Mouse (Mus musculus): Measurements from ENCODE around the gene Gm49388.

Gm49388 gene

GRCm38 (mm10) chr7:127785308-127785707 is at the start of gene Gm49388:
Gene Gm49388, plus strand, starts transcription at chr7:127785608.
- DNase-seq (ENCODE audit: low read depth, low spot score): no peak

DNA sequence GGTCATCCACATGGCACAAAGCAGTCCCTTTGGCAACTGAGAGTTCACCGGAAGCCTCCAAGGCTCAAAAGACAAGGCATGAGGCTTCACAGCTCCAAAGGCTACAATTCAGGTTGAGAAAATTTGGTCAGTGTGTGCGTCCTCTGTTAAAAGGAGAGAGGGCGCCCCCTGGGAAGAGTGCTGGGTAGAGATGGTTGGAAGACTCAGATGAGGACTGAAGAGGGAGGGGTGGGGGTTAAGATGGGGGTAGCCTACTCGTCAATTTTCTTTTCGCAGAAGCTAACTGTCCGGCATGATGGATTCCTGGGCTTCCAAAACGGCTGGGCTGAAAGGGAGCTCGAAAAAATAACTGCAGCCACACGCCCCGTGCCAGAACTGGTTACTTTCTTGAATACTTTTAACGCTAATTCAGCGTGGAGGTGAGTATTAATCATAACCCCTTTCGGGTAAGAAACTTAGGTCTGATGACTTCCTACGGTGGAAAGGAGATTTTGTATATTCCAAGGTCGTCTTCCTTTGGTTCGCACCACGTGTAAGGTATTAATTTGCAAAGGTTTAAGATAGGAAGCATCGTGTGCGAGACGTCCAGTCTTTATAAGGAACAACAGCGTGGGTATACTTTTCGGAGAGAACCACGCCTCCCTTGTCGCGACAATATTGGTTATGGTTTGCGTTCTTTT is 40.9 kb upstream of the Gm49388 start, which contains the start of gene Fbxl19:
Gene Fbxl19 (plus strand): TSS at position 178 of the 680 bp plus-strand sequence.
- DNase-seq (ENCODE audit: low read depth, low spot score): no peak

DNA sequence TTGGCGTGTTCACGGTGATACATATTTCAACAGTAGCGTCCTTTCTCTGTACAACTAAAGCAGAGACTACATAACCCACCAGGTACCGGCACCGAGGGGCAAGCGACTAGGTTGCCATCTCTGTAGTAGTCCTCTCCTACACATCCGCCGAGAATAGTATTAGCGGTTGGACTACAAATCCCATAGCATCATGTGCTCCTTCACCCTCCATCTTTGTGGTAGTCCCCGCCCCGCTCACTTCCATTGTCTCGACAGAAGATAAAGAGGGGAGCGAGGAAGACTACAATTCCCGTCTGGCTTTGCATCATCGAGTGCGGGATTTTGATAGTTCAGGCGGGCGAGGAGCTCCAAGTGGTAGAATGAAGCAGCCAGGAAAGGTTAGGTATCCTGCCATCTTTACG is 40.2 kb upstream of the Gm49388 start:
- DNase-seq (ENCODE audit: low read depth, low spot score): peak; percentile 95

DNA sequence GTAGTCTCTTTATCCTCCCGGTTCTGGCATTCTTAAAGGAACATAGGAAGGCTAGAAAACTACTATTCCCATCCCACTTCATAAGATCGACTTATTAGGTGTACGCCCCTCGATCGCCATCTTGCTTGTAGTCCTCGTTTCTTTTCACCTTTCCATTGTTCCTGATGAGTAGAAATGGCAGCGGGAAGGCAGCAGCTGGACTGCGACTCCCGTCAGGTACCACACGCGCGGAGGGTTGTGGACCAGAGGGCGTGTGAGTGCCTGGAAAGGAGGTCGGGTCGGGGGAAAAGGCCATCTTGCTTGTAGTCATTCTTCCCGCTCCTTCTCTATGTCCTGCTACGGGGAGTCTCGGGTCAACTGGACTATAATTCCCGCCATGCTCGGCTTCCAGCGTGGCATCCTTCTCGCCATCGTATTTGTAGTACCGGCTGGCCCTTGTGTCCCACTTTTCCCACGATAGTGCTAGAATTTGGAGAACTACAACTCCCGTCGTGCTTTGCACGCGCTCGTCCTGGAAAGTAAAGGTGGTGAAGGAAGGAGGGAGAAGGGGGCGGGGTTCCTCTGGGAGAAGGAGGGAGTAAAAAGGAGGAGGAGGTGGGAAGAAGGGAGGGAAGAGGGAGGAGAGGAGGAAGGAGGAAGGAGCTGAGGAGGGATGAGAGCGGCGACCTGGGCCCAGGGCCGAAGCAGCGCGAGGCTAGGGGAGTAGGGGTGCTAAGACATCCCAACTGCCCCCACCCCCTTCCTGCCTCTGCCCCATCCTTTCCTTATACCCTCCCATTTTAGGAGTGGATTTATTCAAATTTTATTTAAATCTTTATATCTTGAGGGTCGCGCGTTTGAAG is 39.5 kb upstream of the Gm49388 start:
- DNase-seq (ENCODE audit: low read depth, low spot score): peak; percentile 98

- DNase-seq (ENCODE audit: low read depth, low spot score): no peak
Measured at GRCm38 (mm10) chr7:127746494-127747491, 38.6 kb upstream of the Gm49388 start.

DNA sequence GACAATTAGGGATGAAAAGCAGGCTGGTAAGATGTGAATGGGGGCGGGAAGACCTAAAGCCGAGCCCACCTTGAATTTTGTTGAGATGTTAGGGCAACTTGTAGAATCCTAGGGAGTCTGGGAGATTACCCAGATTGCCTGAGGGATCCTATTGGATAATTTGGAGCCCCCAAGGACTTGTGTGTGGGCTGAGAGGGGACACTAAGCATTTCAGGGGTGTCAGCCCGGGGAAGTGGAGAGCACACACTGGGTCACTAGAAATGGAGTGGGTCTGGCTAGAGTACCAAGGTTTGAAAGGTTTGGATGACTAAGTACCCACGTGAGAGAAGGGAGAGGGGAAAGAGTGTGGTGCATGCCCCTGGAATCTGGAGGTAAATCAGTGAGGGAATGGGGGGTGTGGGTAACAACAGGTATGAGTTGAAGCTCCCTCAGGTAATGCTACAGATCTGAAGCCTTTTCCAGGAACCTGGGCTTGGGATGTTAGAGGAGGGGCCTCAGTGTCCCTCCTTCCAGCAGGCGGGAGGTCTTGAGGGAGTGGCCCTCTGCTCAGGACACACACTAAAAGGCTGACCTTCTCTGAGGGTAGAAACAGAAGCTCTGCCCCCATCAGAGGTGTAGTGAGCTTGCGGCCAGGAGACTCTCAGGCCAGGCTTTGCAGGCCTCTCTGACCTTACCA is 37.7 kb upstream of the Gm49388 start:
- no peak for DNase-seq (ENCODE audit: low read depth, low spot score)

DNA sequence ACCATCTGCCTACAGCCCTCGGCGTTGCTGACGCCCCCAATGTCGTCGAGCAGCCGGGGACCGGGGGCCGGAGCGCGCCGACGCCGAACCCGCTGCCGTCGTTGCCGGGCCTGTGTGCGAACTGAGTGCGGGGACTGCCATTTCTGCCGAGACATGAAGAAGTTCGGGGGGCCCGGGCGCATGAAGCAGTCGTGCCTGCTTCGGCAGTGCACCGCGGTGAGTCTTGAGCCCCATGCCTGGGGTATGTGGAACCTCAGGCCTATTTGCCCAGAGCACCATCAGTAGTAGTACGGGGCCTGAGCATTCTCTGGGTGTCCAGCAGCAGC is 37.2 kb upstream of the Gm49388 start:
- DNase-seq (ENCODE audit: low read depth, low spot score): no peak

- DNase-seq (ENCODE audit: low read depth, low spot score): peak; percentile 70
Measured at GRCm38 (mm10) chr7:127750131-127751127, 35.0 kb upstream of the Gm49388 start.

DNA sequence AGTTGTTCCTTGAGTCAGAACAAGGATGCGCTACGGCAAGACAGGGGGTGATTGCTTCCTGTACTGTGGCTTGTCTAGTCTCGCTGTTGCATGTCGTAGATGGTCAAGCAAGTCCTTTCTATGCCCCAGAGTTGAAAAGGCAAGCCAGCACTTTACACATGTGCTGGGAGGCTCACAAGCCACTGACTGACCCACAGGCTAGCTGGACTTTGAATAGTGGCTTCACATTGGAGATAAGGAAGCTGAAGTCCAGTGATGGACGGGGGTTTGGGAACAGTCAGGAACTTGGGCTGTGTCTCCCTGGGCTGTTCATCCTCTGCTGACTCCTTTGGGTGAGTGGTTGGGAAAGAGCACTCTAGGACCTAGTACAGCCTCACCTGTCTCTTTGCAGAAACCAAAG is 33.8 kb upstream of the Gm49388 start:
- DNase-seq (ENCODE audit: low read depth, low spot score): no peak

- DNase-seq (ENCODE audit: low read depth, low spot score): no peak
Measured at GRCm38 (mm10) chr7:127752069-127752468, 33.3 kb upstream of the Gm49388 start.

- DNase-seq (ENCODE audit: low read depth, low spot score): no peak
Measured at GRCm38 (mm10) chr7:127753158-127753557, 32.2 kb upstream of the Gm49388 start.

DNA sequence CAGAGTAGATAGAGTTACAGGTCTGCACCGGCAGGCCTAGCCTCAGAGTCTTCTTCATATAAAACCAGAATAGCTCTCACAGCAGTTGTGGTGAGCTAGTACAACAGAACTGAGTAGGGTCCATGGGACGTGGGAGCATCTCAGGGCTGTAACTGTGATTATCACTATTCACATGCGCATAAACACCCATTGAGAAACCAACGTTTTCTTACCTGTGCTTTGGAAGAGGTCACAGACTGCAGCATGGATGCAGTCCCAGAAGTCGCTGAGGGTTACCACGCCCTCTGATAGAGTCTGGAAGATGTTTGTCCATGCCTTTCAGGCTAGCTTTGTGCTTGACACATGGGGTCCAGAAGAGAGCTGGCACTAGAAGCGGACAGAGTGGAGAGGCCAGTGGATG is 31.7 kb upstream of the Gm49388 start:
- no peak for DNase-seq (ENCODE audit: low read depth, low spot score)

- no peak for DNase-seq (ENCODE audit: low read depth, low spot score)
Measured at GRCm38 (mm10) chr7:127759716-127760115, 25.7 kb upstream of the Gm49388 start.

- DNase-seq (ENCODE audit: low read depth, low spot score): no peak
Measured at GRCm38 (mm10) chr7:127760478-127760877, 24.9 kb upstream of the Gm49388 start.

GRCm38 (mm10) chr7:127761026-127761425 is 24.4 kb upstream of the Gm49388 start:
- peak; percentile 65 for DNase-seq (ENCODE audit: low read depth, low spot score)

- no peak for DNase-seq (ENCODE audit: low read depth, low spot score)
Measured at GRCm38 (mm10) chr7:127763642-127764041, 21.8 kb upstream of the Gm49388 start.

- no peak for DNase-seq (ENCODE audit: low read depth, low spot score)
Measured at GRCm38 (mm10) chr7:127765756-127766155, 19.7 kb upstream of the Gm49388 start.

- DNase-seq (ENCODE audit: low read depth, low spot score): no peak
Measured at GRCm38 (mm10) chr7:127766851-127767609, 18.4 kb upstream of the Gm49388 start.

DNA sequence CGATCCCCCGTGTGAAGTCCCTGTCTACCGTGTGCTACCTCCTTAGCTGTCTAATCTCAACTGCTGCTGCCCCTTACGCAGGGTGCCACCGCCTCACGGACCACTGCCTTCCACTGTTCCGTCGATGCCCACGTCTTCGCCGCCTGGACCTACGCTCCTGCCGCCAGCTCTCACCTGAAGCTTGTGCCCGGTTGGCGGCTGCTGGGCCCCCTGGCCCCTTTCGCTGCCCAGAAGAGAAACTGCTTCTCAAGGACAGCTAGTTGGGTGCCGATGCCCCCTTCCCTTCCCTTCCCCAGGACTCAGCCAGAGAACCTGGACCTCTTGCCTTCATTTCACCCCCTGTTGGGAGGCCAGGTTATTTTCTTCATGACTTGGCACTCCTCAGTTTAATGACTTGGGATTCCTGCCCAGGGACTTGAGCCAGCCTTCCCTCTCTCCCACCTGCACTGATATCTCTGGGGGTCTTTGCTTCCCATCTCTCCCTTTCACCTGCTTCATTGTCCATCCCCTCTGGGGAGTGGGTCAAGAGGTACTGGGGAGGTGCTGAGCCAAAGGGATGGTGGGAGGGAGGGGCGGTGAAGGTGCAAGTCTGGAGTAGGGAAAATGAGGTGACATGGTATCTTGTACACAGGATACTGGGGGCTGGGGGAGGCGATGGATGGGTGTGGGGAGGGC is 17.6 kb upstream of the Gm49388 start:
- DNase-seq (ENCODE audit: low read depth, low spot score): no peak

Data from retina, postnatal 7 days (tissue).